Mouse (Mus musculus) heart, adult 18-20 months (tissue): Measurements from ENCODE around the gene Dph5. TPM values are rescaled to one million over a fixed set of nuclear protein-coding genes. Genes with fewer than 3 reads are reported as not detected.
"Not testable (repeated sequence)": the region's sequence is repeated elsewhere in the genome, so short reads cannot be mapped to it uniquely, and the experiment has no call there.

Experiments
- DNase-seq, 2 experiments: peaks; one replicate each; pipeline ENCODE4 v3.0.0; 2021 to 2022; ENCODE audit warnings: mixed read lengths in 1 of 2
- total RNA-seq, 2 experiments: library from RNA; stranded (reverse); gene quantifications; 2 replicates each; pipeline ENCODE4 v1.2.3; 2021

The Dph5 gene
- total RNA-seq, 2 experiments from 2014 or later, result 7.2 to 9.8 TPM

GRCm38 (mm10) chr3:115892341-115892740, 4.7 kb downstream of the Dph5 start:
- no peak for DNase-seq

GRCm38 (mm10) chr3:115893166-115893565, 5.5 kb downstream of the Dph5 start:
- no peak for DNase-seq

GRCm38 (mm10) chr3:115898354-115898948, 10.8 kb downstream of the Dph5 start:
- no peak for DNase-seq

DNA sequence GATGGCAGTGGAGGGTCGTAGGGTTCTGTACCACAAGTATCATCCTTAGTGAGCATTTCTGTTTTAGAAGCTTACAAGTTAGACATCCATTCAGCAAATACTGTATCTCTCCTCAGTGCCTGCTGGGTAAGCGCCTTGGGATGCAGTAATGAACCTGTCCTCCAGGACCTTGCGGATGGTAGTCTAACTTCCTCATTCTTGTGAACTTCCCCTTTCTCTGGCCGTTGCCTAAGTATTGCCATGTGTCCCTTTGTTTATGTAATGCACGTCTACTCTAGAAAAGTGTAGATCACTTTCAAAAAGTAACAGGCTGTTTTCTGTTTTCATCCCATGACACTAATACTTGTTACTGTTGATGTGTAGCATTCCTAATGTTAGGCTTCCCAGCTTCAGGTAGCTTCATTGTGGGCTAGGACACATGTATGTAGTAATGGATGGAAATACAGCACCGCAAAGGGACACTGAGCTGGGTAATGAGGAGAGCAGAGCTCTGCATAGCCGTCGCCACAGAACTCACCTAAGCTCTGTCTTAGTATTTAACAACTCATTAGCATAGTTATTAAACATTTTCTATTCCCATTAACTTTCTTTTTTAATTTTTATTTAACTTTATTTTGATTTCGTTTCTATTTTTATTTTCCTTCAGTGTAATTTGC, 14.8 kb downstream of the Dph5 start:
- peak in 1 of 2 experiments; percentile 11 for DNase-seq

- DNase-seq, result no peak
These were observed 17.4 kb downstream of the Dph5 start for GRCm38 (mm10) chr3:115905067-115905466.

DNA sequence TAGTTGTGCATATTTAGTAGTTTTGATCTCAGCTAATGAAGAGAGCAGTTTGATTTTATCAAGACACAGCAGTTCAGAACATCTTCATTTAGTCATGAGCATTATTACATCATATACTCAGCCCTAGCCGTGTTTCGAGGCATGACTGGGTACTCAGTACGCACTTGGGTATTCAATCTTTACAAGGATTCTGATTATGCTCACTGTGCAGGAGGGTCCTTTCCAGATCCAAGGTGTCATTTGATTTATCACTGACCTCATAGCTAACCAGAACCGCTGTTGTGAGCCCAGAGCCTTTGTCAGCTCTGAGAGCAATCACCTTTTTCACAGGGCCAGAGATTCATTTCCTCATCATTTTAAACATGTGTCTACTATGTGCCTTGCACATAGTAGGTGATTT, 17.9 kb downstream of the Dph5 start:
- DNase-seq, result no peak

DNA sequence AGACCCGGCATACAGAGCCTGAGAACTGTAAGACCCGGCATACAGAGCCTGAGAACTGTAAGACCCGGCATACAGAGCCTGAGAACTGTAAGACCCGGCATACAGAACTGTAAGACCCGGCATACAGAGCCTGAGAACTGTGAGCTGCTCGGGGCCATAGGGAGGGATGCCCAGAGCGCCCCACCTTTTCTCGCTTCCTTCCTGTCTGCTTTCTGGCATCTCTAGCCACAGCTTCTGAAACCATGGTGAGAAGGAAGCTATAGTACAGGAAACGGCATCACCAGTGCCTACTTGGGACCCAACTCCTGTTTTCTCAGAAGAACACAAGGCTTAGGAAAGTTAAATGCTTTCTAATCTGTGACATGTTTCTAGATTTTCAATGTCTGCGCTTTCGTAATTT, 19.8 kb downstream of the Dph5 start:
- not testable (repeated sequence) for DNase-seq

DNA sequence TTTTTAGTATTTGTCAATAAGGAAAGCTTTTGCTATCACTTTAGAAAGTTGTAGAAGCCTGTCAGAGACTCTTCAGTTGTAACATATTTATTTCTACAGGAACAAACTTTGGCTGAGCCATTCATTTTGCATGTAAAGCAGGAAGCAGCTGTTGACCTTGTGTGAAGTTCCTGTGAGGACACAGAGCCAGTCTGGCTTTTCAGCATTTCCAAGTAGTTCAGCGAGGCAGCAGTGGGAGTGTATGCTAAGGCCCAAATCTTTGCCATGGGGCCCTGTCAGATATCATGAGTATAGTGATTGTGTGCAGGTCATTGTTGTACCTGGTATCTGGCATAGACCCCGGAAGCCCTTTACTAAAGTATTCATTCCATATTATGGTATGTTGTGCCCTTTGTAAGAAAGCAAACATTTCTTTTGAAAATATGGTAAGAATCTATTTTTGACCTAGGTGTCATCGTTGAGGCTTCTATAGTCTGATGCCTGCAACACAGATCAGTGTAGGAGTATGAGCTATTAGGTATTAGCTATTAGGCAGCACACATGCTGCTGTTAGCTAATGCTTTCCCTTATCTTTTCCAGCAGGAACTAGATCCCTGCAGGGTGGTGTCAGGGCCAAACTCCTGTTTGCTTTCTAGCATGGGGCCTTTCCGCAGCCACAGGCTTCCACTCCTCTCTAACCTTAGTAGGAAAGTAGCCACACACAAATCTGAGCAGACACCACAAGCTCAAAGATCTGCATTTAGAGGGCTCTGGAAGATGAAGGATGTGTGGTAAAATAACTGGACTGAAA, 37.0 kb downstream of the Dph5 start:
- peak in 1 of 2 experiments; percentile 33 for DNase-seq

GRCm38 (mm10) chr3:115926531-115926930, 38.9 kb downstream of the Dph5 start:
- DNase-seq, result no peak

GRCm38 (mm10) chr3:115931701-115932100, 44.1 kb downstream of the Dph5 start:
- DNase-seq, result no peak

DNA sequence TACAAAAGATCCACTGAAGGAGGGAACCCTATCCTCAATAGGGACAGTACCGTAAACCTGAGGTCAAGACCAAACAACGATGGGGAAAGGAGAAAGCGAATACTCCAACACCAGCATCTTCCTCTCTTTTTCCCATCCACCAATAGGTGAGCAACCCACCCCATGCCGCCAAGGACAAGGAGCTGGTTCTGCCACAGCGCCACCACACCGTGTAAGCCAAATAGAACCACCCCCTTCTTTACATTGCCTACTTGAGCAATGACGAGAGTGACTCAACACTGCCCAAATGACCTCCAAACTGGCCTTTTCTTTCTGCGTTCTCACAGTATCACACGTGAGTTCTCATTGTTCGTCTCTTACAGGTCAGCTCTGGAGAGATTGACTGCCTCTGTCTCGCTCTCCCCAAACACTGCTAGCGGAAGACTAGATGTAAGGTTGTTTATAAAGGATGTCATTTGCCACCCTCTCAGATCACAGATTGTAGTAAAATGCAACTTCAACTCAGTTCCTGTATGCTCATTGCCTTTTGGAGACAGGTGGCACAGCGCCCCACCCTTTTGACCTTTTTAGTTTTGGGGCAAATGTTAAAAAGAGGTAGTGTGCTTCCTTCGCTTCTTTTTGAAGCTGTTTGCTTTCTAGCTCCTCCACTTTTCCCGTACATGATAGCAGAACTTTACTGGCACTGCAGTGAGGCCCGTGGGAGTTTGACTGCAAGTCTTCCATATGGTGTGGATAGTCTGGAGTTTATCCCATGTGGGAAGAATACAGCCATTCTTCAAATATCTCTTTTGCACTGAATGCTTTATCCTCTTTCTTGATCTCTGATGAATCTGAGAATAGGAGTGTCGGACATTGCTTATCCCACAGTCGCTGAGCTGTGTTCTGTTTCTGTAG, 45.9 kb downstream of the Dph5 start:
- DNase-seq, result no peak

GRCm38 (mm10) chr3:115936734-115937599, 49.3 kb downstream of the Dph5 start:
- DNase-seq, result peak; percentile 36 to 75

DNA sequence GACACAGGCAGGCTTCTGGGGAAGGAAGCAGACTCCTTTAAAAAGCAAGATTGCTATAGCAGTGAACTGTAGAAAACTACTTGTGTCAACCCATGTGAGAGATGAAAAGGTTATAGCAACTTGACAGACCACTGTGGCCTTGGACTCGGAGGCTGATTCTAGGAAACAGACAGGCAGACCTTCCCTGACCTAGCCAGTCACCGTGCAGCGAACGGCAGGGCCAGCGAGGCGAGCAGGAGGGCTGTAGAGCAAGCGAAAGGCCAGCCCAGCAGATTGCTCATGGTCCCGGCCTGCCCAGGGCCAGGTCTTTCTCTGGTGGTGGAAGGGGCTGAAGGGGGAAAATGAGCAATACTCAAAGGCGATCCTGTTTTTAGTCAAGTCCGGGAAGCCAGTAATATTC, 50.2 kb downstream of the Dph5 start:
- no peak for DNase-seq

- no peak for DNase-seq
These were observed 52.9 kb downstream of the Dph5 start for GRCm38 (mm10) chr3:115940510-115940909.

DNA sequence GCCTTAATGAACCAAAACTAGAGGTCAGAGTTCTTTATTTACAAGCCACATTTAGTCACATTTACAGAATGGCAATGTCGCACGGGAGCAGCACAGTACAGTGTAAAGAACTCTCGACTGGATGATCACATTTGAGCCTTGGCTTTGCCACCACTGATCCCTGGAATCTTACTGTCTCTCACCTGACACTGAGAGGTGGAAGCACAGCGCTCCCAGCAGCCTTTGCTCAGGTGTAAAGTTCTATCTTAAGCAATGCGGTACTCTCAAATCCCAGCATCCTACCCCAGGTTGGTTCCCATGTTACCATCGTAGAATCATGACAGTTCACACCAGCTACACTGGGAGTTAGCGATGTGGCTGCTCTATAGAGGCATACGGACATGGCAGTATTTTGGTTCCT, 53.8 kb downstream of the Dph5 start:
- DNase-seq, result no peak

DNA sequence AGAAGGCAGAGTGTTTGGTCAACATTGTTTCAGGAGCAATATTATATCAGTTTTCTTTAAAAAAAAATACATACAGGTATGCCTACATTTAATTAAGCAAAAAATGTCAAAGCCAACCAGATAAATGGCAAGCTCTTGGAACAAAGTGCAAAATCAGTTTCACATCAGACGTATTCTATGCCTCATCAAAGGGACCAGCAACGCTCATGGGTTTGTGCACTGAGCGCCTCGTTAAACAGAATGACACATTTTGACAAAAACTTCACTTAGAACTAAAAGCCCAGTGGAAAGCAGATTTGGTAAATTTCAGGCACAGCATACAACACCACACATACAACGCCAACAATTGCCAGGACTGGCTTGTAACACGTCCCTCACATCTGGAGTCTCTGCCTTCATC, 56.7 kb downstream of the Dph5 start:
- DNase-seq, result no peak

GRCm38 (mm10) chr3:115946272-115946671, 58.6 kb downstream of the Dph5 start:
- no peak for DNase-seq

DNA sequence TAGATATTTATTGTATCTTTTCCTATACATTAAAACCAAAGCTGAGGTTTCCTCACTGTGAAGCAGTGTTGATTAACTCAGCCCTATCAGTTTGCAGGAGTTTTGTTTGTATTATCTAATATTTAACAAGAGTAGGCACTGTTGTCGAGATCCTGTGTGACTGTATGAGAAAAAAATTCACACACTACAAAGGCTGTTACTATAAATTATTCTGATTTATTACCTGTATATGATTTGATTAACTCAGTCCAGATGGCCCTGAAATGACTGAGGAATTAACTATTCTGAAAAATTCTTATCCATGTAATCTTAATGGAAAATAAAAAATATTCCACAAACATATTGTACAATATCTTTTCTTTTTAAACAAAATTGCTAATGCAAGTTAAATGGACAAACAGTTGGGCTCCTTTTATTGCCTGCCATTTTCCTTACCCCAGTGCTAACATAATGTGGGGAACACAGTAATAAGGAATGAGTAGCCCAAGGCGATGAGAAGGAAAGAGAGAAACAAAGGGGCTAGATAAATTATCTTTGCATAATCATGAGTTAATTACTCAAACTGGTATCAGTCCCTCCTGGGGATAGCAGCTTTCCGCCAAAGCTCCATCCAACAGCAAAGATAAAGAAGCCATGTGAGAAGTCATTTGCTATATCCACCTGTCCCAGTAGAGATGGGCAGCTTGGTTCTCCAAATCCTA, 61.7 kb downstream of the Dph5 start:
- DNase-seq, result no peak

GRCm38 (mm10) chr3:115949921-115950877, 62.6 kb downstream of the Dph5 start:
- peak; percentile 15 to 26 for DNase-seq
